Mouse (Mus musculus) midbrain, embryonic 15.5 days (tissue): ENCODE data around the gene Tspan18. TPM values are rescaled to one million over a fixed set of nuclear protein-coding genes. Genes with fewer than 3 reads are reported as not detected.

ENCODE experiments used
- ATAC-seq: fragments of 200-750 bp; cut with Nextera tagmentation; replicated peaks from 2 replicates; pipeline ENCODE4 v1.8.0; 2017; ENCODE audit warnings: moderate TSS enrichment
- H3K27ac ChIP-seq: fragments of 300-500 bp; sonication (generic); 2 replicates; pipeline ENCODE4 v1.5.1; 2015; ENCODE audit warnings: mild to moderate bottlenecking, inconsistent platforms
- H3K27me3 ChIP-seq: fragments of 300-500 bp; sonication (generic); replicated peaks from 2 replicates; pipeline ENCODE4 v1.6.1; 2015; ENCODE audit warnings: inconsistent platforms
- H3K36me3 ChIP-seq: fragments of 300-500 bp; sonication (generic); replicated peaks from 2 replicates; pipeline ENCODE4 v1.6.1; 2015; ENCODE audit warnings: inconsistent platforms
- H3K4me1 ChIP-seq: fragments of 300-500 bp; sonication (generic); 2 replicates; pipeline ENCODE4 v1.6.1; 2015; ENCODE audit warnings: inconsistent platforms
- H3K4me2 ChIP-seq: fragments of 300-500 bp; sonication (generic); 2 replicates; pipeline ENCODE4 v1.6.1; 2015; ENCODE audit warnings: inconsistent platforms, mild to moderate bottlenecking, moderate library complexity
- H3K4me3 ChIP-seq: fragments of 300-500 bp; sonication (generic); 2 replicates; pipeline ENCODE4 v1.5.1; 2015; ENCODE audit warnings: mild to moderate bottlenecking, inconsistent platforms
- H3K9ac ChIP-seq: fragments of 300-500 bp; sonication (generic); 2 replicates; pipeline ENCODE4 v1.6.1; 2015; ENCODE audit warnings: mild to moderate bottlenecking, inconsistent platforms
- H3K9me3 ChIP-seq: fragments of 300-500 bp; sonication (generic); 2 replicates; pipeline ENCODE4 v1.6.1; 2016; ENCODE audit warnings: inconsistent platforms
- WGBS: fragments of 180-500 bp; shearing (Covaris S2); methylation state at CpG from one replicate; pipeline ENCODE4 v1.1.7; 2015; ENCODE audit warnings: mixed read lengths; 5-methylcytosine and 5-hydroxymethylcytosine counted together
- polyA plus RNA-seq: library from polyadenylated mRNA; unstranded; fragments of >200 nt; fragmentation: Nextera tagmentation; extraction: Ambion mirVana; gene quantifications from 2 replicates; pipeline ENCODE4 v1.2.1, GENCODE M21; 2015

The Tspan18 gene
- polyA plus RNA-seq, 1 experiment from 2014 or later = 22.6 TPM

DNA sequence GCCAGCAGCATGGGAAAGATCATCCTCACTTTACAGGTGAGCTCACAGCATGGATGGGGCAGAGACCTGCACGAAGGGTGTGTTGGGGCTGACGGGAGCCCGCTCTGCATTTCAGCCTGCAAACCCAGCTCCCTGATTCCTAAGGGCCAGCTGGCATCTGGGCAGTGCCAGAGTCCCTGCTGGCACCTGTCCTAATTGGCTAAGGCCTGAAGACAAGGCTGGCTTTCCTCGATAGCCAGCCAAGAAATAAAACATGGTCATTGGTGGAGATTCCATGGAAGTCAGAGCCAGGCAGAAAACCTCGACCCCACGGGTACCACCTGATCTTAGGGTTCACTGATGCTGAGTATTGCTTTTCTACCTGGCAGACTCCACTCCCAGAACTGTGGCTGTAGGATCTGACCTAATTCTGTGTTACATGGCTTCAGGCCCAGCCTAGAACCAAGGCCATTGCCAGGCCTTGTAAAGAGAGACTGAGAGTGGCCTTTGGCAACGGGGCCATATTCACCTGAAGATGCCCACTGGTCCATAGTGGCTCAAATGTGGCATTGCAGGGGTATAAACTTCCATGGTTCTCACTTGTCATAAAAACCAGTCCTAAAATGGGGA, 181.3 kb downstream of the Tspan18 start:
- Histone ChIP-seq H3K27ac (no peak overlapping the region), H3K4me1 (no peaks in the 10 kb centered on the region), H3K4me3 (no peak overlapping the region), H3K4me2 (no peak overlapping the region), H3K36me3 (no peaks in the 10 kb centered on the region), H3K9me3 (no peaks in the 10 kb centered on the region), H3K9ac (no peak overlapping the region), H3K27me3 (no peaks in the 10 kb centered on the region)
- 72% methylated on average over 7 of the region's 7 CpGs for WGBS
- no peak for ATAC-seq

DNA sequence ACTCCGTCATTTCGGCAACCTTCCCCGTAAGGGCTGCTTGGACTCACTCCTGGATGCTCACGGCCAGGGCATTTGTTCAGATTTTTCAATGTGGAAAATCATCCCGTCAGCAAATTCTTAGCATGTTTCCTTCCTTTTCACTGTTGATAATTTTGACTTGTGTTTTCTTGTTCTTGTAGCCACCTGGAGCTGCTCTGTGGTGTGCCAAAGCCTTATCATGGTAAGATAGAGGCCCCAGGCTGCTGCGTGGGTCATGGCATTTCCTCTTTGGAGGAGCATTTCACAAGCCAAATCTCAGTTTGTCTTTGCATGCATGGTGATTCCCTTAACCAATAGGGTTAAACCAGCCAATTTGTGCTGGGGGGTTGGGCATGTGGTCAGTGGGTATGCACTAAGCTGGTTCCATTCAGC, 182.1 kb downstream of the Tspan18 start:
- ATAC-seq = no peak
- Histone ChIP-seq H3K4me2 (no peak overlapping the region), H3K4me3 (no peak overlapping the region), H3K27me3 (no peaks in the 10 kb centered on the region), H3K36me3 (no peaks in the 10 kb centered on the region), H3K9ac (no peak overlapping the region), H3K27ac (no peak overlapping the region), H3K4me1 (no peaks in the 10 kb centered on the region), H3K9me3 (no peaks in the 10 kb centered on the region)
- WGBS = 66% methylated on average over 6 of the region's 6 CpGs

Other genes with a start within 250 kb of the Tspan18 start
- gene Trp53i11, start 147.0 kb downstream of the Tspan18 start, polyA plus RNA-seq = 128 and 138 TPM in 2 replicates
- gene Cd82, start 128.6 kb upstream of the Tspan18 start, polyA plus RNA-seq = 22.1 and 24.8 TPM in 2 replicates
- not detected in 2 replicates for gene Gm10803, start 226.1 kb upstream of the Tspan18 start, polyA plus RNA-seq